Mouse (Mus musculus) stomach, embryonic 15.5 days (tissue): ENCODE results near the gene Rasal1. TPM values are rescaled to one million over a fixed set of nuclear protein-coding genes. Genes with fewer than 3 reads are reported as not detected.

Experiments used
- ATAC-seq: fragments of 200-750 bp; cut with Nextera tagmentation; 2 replicates; pipeline ENCODE4 v1.8.0; 2017; ENCODE audit warnings: low read depth, moderate number of reproducible peaks, moderate TSS enrichment; ENCODE audit not compliant: insufficient read depth, low FRiP score
- H3K27ac ChIP-seq: fragments of 300-500 bp; sonication (generic); 2 replicates; pipeline ENCODE4 v1.5.1; 2015; ENCODE audit warnings: mild to moderate bottlenecking, inconsistent platforms
- H3K27me3 ChIP-seq: fragments of 300-500 bp; sonication (generic); replicated peaks from 2 replicates; pipeline ENCODE4 v1.6.1; 2015; ENCODE audit warnings: inconsistent platforms
- H3K36me3 ChIP-seq: fragments of 300-500 bp; sonication (generic); 2 replicates; pipeline ENCODE4 v1.6.1; 2015; ENCODE audit warnings: inconsistent platforms
- H3K4me1 ChIP-seq: fragments of 300-500 bp; sonication (generic); 2 replicates; pipeline ENCODE4 v1.6.1; 2015; ENCODE audit warnings: inconsistent platforms
- H3K4me2 ChIP-seq: fragments of 300-500 bp; sonication (generic); 2 replicates; pipeline ENCODE4 v1.6.1; 2015; ENCODE audit warnings: mild to moderate bottlenecking, inconsistent platforms
- H3K4me3 ChIP-seq: fragments of 300-500 bp; sonication (generic); replicated peaks from 2 replicates; pipeline ENCODE4 v1.5.1; 2015; ENCODE audit warnings: inconsistent platforms
- H3K9ac ChIP-seq: fragments of 300-500 bp; sonication (generic); 2 replicates; pipeline ENCODE4 v1.6.1; 2015; ENCODE audit warnings: inconsistent platforms
- H3K9me3 ChIP-seq: fragments of 300-500 bp; sonication (generic); 2 replicates; pipeline ENCODE4 v1.6.1; 2016; ENCODE audit warnings: inconsistent platforms
- WGBS: fragments of 180-500 bp; shearing (Covaris S2); methylation state at CpG from one replicate; pipeline ENCODE4 v1.1.7; 2015; 5-methylcytosine and 5-hydroxymethylcytosine counted together
- polyA plus RNA-seq: library from polyadenylated mRNA; unstranded; fragments of >200 nt; fragmentation: Nextera tagmentation; extraction: Ambion mirVana; gene quantifications from 2 replicates; pipeline ENCODE4 v1.2.1, GENCODE M21; 2015

Rasal1 gene
- polyA plus RNA-seq, 1 experiment from 2014 or later: 0.54 TPM

GRCm38 (mm10) chr5:120610906-120611305, 37.7 kb upstream of the Rasal1 start:
- Histone ChIP-seq H3K27ac (no peak overlapping the region), H3K4me1 (peaks cover 10% of the 10 kb centered on the region), H3K9ac (no peak overlapping the region), H3K27me3 (no peaks in the 10 kb centered on the region), H3K4me2 (peak overlapping the region; percentile 72; the same call in 1 of the 2 replicates), H3K9me3 (no peaks in the 10 kb centered on the region), H3K36me3 (peaks cover 10% of the 10 kb centered on the region; the same call in 1 of the 2 replicates), H3K4me3 (peak overlapping the region; percentile 72; the same call in 1 of the 2 replicates)
- ATAC-seq: no peak
- 88% methylated on average over 5 of the region's 5 CpGs for WGBS

- Histone ChIP-seq H3K27me3 (no peaks in the 10 kb centered on the region), H3K27ac (no peak overlapping the region), H3K4me2 (peak overlapping the region; percentile 72), H3K9me3 (no peaks in the 10 kb centered on the region), H3K36me3 (peaks cover 10% of the 10 kb centered on the region; the same call in 1 of the 2 replicates), H3K4me3 (peak overlapping the region; percentile 72), H3K4me1 (peaks cover 10% of the 10 kb centered on the region), H3K9ac (peak overlapping the region; percentile 17; the same call in 1 of the 2 replicates)
- WGBS: 46% methylated on average over 8 of the region's 8 CpGs
- no peak for ATAC-seq
Measured at GRCm38 (mm10) chr5:120611416-120611815, 37.2 kb upstream of the Rasal1 start.

GRCm38 (mm10) chr5:120612442-120612821, 36.2 kb upstream of the Rasal1 start, which contains the start of the genes Rita1 and Ddx54:
Gene Rita1, minus strand, starts transcription at chr5:120612589.
Gene Ddx54, plus strand, starts transcription at chr5:120612739.
- Histone ChIP-seq H3K4me1 (peaks cover 10% of the 10 kb centered on the region), H3K27ac (peak within 1 kb of the TSS; percentile 84), H3K9me3 (no peaks in the 10 kb centered on the region), H3K9ac (peak within 1 kb of the TSS; percentile 47; the same call in 1 of the 2 replicates), H3K4me2 (peak within 1 kb of the TSS; percentile 76), H3K36me3 (peaks cover 10% of the 10 kb centered on the region; the same call in 1 of the 2 replicates), H3K4me3 (peak within 1 kb of the TSS; percentile 72), H3K27me3 (no peaks in the 10 kb centered on the region)
- peak; percentile 80 for ATAC-seq
- 0% methylated on average over 22 of the region's 22 CpGs for WGBS

GRCm38 (mm10) chr5:120612822-120613604, 35.6 kb upstream of the Rasal1 start:
- H3K36me3 ChIP-seq: peaks cover 10% of the 10 kb centered on the region
- under 1% methylated on average over 69 of the region's 69 CpGs for WGBS

GRCm38 (mm10) chr5:120615903-120616302, 32.7 kb upstream of the Rasal1 start:
- Histone ChIP-seq H3K4me3 (no peak overlapping the region), H3K36me3 (peaks cover 32% of the 10 kb centered on the region), H3K4me1 (peaks cover 10% of the 10 kb centered on the region), H3K9me3 (no peaks in the 10 kb centered on the region), H3K27me3 (no peaks in the 10 kb centered on the region), H3K4me2 (no peak overlapping the region), H3K9ac (no peak overlapping the region), H3K27ac (no peak overlapping the region)
- WGBS: 98% methylated on average over 4 of the region's 4 CpGs
- no peak for ATAC-seq

More at GRCm38 (mm10) chr5:120612822-120613604, 35.6 kb upstream of the Rasal1 start:
- Histone ChIP-seq H3K27ac (peak overlapping the region; percentile 84), H3K4me2 (peak overlapping the region; percentile 76), H3K9me3 (no peaks in the 10 kb centered on the region), H3K9ac (peak overlapping the region; percentile 47; the same call in 1 of the 2 replicates), H3K27me3 (no peaks in the 10 kb centered on the region), H3K4me3 (peak overlapping the region; percentile 72), H3K4me1 (peaks cover 10% of the 10 kb centered on the region)
- ATAC-seq: peak; percentile 91

GRCm38 (mm10) chr5:120618778-120619177, 29.8 kb upstream of the Rasal1 start:
- Histone ChIP-seq H3K4me3 (no peak overlapping the region), H3K36me3 (peaks cover 61% of the 10 kb centered on the region), H3K27ac (no peak overlapping the region), H3K9ac (no peak overlapping the region), H3K4me2 (no peak overlapping the region), H3K4me1 (peaks cover 3% of the 10 kb centered on the region; the same call in 1 of the 2 replicates), H3K9me3 (no peaks in the 10 kb centered on the region), H3K27me3 (no peaks in the 10 kb centered on the region)
- 85% methylated on average over 12 of the region's 12 CpGs for WGBS
- no peak for ATAC-seq

GRCm38 (mm10) chr5:120619201-120619600, 29.4 kb upstream of the Rasal1 start:
- ATAC-seq: no peak
- WGBS: 22% methylated on average over 5 of the region's 5 CpGs
- H3K27me3 ChIP-seq: no peaks in the 10 kb centered on the region
- no peak overlapping the region for H3K9ac ChIP-seq
- H3K4me3 ChIP-seq: no peak overlapping the region
- no peak overlapping the region for H3K4me2 ChIP-seq
- H3K4me1 ChIP-seq: no peaks in the 10 kb centered on the region
- no peak overlapping the region for H3K27ac ChIP-seq
- H3K36me3 ChIP-seq: peaks cover 65% of the 10 kb centered on the region
- H3K9me3 ChIP-seq: no peaks in the 10 kb centered on the region

- no peak for ATAC-seq
- no peaks in the 10 kb centered on the region for H3K27me3 ChIP-seq
- H3K4me1 ChIP-seq: no peaks in the 10 kb centered on the region
- H3K4me2 ChIP-seq: no peak overlapping the region
- peaks cover 78% of the 10 kb centered on the region for H3K36me3 ChIP-seq
- no peak overlapping the region for H3K27ac ChIP-seq
- WGBS: 68% methylated on average over 18 of the region's 18 CpGs
- no peaks in the 10 kb centered on the region for H3K9me3 ChIP-seq
- no peak overlapping the region for H3K4me3 ChIP-seq
- H3K9ac ChIP-seq: no peak overlapping the region
Measured at GRCm38 (mm10) chr5:120620375-120621077, 28.1 kb upstream of the Rasal1 start.

GRCm38 (mm10) chr5:120621078-120621765, 27.4 kb upstream of the Rasal1 start:
- H3K27me3 ChIP-seq: no peaks in the 10 kb centered on the region
- ATAC-seq: no peak
- H3K9ac ChIP-seq: no peak overlapping the region
- 88% methylated on average over 23 of the region's 23 CpGs for WGBS
- no peak overlapping the region for H3K4me3 ChIP-seq
- H3K36me3 ChIP-seq: peaks cover 80% of the 10 kb centered on the region
- H3K27ac ChIP-seq: no peak overlapping the region
- H3K4me2 ChIP-seq: no peak overlapping the region
- H3K4me1 ChIP-seq: no peaks in the 10 kb centered on the region
- no peaks in the 10 kb centered on the region for H3K9me3 ChIP-seq

GRCm38 (mm10) chr5:120621846-120622197, 26.8 kb upstream of the Rasal1 start:
- Histone ChIP-seq H3K4me3 (no peak overlapping the region), H3K36me3 (peaks cover 85% of the 10 kb centered on the region), H3K4me2 (no peak overlapping the region), H3K27ac (no peak overlapping the region), H3K9ac (no peak overlapping the region), H3K4me1 (no peaks in the 10 kb centered on the region), H3K27me3 (no peaks in the 10 kb centered on the region), H3K9me3 (no peaks in the 10 kb centered on the region)
- WGBS: 88% methylated on average over 10 of the region's 10 CpGs
- ATAC-seq: no peak

- H3K9ac ChIP-seq: no peak overlapping the region
- H3K27me3 ChIP-seq: no peaks in the 10 kb centered on the region
- H3K9me3 ChIP-seq: no peaks in the 10 kb centered on the region
- peaks cover 90% of the 10 kb centered on the region for H3K36me3 ChIP-seq
- no peak for ATAC-seq
- H3K4me1 ChIP-seq: no peaks in the 10 kb centered on the region
- no peak overlapping the region for H3K4me2 ChIP-seq
- H3K4me3 ChIP-seq: no peak overlapping the region
- no peak overlapping the region for H3K27ac ChIP-seq
- WGBS: 80% methylated on average over 5 of the region's 5 CpGs
Measured at GRCm38 (mm10) chr5:120622198-120622851, 26.3 kb upstream of the Rasal1 start.
